Mouse (Mus musculus) erythroblast, embryonic 14.5 days (primary cell): ENCODE data around the gene Wfdc8. TPM values are rescaled to one million over a fixed set of nuclear protein-coding genes. Genes with fewer than 3 reads are reported as not detected.
"Not testable (repeated sequence)": the region's sequence is repeated elsewhere in the genome, so short reads cannot be mapped to it uniquely, and the experiment has no call there.

Experiments used
- H3K27me3 ChIP-seq: 2 replicates; pipeline ENCODE4 v1.6.1; 2012; ENCODE audit warnings: inconsistent platforms; ENCODE audit not compliant: control insufficient read depth
- H3K36me3 ChIP-seq: 2 replicates; pipeline ENCODE4 v1.6.1; 2012; ENCODE audit warnings: mild to moderate bottlenecking, inconsistent platforms; ENCODE audit not compliant: control insufficient read depth
- H3K4me1 ChIP-seq: 2 replicates; pipeline ENCODE4 v1.6.1; 2012; ENCODE audit warnings: inconsistent platforms; ENCODE audit not compliant: control insufficient read depth
- H3K4me3 ChIP-seq: replicated peaks from 2 replicates; pipeline ENCODE3; 2012; ENCODE audit warnings: moderate library complexity, mild to moderate bottlenecking, inconsistent platforms
- H3K9me3 ChIP-seq: 2 replicates; pipeline ENCODE4 v1.6.1; 2012; ENCODE audit warnings: low read length, inconsistent platforms, mixed read lengths; ENCODE audit not compliant: control insufficient read depth
- GATA1 ChIP-seq: IDR thresholded peaks from 2 replicates; pipeline ENCODE4 v1.6.1; 2012; ENCODE audit warnings: low read length, inconsistent platforms, mixed read lengths
- TAL1 ChIP-seq: IDR thresholded peaks from 3 replicates; pipeline ENCODE4 v1.6.1; 2012; ENCODE audit warnings: low read length, inconsistent platforms, mixed read lengths
- polyA plus RNA-seq: library from polyadenylated mRNA; stranded (reverse); fragments of >175 nt; gene quantifications from 2 replicates; pipeline ENCODE4 v1.2.3, GENCODE M21; 2012

Gene Wfdc8
- polyA plus RNA-seq = not detected in 2 replicates

DNA sequence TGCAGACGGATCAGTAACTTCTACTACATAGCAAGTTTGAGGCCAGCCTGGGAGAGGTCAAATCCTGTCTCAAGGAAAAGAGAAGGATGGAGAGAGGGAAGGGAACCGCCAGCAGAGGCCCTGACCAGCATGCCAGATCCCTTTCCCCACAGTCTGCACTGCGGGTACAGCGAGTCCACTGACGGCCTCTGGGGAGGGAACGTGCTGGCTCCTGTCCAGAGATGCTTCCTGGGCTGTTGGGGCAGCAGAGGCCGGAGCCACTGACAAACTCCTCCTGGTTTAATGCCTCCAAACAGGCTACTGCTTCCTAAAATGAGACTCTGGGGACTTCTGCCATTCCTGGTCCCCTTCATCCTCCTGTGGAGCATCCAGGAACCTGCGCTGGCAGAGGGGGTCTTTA lies at the start of gene Wfdc8, which contains the start of gene Wfdc6b:
Gene Wfdc8, minus strand, starts transcription at position 156 of the 400 bp plus-strand sequence.
Gene Wfdc6b, plus strand, starts transcription at position 52 of the 400 bp plus-strand sequence.
- not testable (repeated sequence) for H3K9me3 ChIP-seq, H3K4me3 ChIP-seq, H3K27me3 ChIP-seq, H3K36me3 ChIP-seq, H3K4me1 ChIP-seq

DNA sequence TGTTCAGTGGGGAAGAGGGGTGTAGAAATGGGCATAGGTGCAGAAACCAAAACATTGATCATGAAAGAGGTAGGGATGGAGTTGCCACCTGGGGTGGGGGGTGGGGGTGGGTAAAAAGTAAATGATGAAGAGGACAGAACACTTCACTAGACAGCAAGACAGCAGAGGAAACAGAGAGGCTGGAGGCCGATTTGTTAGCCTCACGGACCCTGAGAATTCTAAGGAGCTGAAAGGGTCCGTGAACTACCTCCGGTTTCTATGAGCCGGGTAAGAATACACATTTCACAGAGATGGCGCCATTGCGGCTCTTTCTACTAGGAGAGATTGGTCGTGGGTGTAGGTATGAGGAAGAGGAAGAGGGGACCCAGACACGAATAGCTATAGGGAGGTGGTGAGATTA lies 43.1 kb upstream of the Wfdc8 start, which contains the start of gene Wfdc9:
Gene Wfdc9, minus strand, starts transcription at position 101 of the 400 bp plus-strand sequence.
- TF ChIP-seq GATA1 = no peak
- TF ChIP-seq TAL1 = no peak
- no peak within 1 kb of the TSS for H3K4me3 ChIP-seq
- no peaks in the 10 kb centered on the region; the same call in 1 of the 2 replicates for H3K9me3 ChIP-seq
- no peaks in the 10 kb centered on the region for H3K27me3 ChIP-seq
- H3K36me3 ChIP-seq = no peaks in the 10 kb centered on the region
- no peaks in the 10 kb centered on the region for H3K4me1 ChIP-seq

DNA sequence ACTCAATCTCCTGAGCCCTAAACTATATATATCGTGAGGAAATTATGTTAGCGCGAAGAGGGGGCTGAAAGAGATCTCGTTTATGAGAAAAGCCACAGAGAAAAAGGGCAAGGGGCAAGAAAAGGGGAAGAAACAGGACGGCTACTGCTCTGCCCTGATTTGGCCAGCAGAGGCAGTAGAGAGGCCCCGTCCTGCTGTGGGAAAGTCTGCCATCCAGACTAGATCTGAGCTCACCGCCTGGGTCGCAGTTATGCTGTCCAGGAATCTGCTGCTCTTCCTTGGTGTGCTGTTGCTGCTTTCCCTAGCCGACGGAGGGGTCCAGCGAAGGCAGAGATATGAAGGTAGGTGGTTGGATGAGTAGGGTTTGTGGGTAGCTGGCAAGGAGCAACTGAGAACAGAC lies 42.4 kb upstream of the Wfdc8 start, which contains the start of gene Wfdc10:
Gene Wfdc10, plus strand, starts transcription at position 189 of the 400 bp plus-strand sequence.
- H3K9me3 ChIP-seq = no peaks in the 10 kb centered on the region; the same call in 1 of the 2 replicates
- no peak within 1 kb of the TSS for H3K4me3 ChIP-seq
- H3K36me3 ChIP-seq = no peaks in the 10 kb centered on the region
- H3K27me3 ChIP-seq = no peaks in the 10 kb centered on the region
- H3K4me1 ChIP-seq = no peaks in the 10 kb centered on the region
- TF ChIP-seq TAL1 (no peak), GATA1 (no peak)

DNA sequence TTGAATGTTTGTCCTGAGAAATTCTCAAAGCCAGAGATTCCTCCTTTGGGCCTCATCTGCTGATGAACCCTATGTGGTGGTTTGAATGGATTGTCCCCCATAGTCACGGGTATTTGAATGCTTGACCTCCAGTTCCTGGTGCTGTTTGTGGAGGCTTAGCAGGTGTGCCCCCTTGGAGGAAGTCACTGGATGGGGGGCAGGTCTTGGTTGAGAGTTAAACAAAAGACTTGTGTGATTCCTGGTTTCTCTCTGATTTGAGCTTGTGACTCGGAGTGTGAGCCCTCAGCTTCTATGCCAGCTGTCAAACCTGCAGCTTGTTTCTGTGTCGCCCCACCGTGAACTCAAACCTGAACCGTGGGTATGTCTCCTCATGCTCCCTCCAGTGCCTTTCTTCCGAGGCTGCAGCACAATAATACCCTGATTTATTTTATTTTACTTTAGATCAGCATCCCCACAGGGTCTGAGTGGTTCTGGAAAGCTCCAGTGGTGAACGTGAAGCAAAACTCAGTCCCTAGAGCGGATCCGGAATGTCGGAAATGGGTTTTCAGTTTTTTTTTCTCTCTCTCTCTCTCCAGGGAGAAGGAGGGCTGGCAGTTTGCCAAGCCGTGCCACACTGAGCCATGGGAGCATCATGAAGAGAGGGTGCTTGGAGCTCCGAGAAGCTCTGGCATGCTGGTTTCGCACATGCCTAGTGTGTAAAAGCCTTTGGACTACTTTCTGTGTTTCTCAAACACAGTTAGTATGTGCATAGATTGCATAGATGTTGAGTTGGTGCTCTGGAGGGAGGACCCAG lies 28.7 kb upstream of the Wfdc8 start:
- Histone ChIP-seq H3K36me3 (no peaks in the 10 kb centered on the region), H3K27me3 (no peaks in the 10 kb centered on the region), H3K9me3 (0 out of 2 replicates have a peak, but pooled peaks cover 2% of the 10 kb centered on the region), H3K4me1 (no peaks in the 10 kb centered on the region), H3K4me3 (no peak overlapping the region)
- TF ChIP-seq GATA1 = no peak
- TF ChIP-seq TAL1 = no peak

DNA sequence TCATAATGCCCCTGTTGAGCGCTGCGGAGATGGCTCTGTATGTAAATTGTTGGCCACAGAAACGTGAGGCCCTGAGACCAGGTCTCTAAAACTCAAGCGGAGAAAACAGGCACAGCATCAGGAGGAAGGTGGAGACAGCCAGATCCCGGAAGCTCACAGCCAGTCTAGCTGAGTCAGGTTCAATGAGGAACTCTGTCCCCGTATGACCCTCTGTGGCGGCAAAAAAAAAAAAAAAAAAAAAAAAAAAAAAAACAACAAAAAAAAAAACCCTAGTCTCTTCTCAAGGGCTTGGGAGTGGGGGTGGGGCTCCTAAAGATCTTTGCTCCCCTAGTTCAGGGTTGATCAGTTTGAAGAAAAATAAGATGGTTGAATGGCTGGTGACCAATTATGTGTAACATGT lies 27.7 kb upstream of the Wfdc8 start:
- Histone ChIP-seq H3K9me3 (0 out of 2 replicates have a peak, but pooled peaks cover 2% of the 10 kb centered on the region), H3K4me1 (no peaks in the 10 kb centered on the region), H3K4me3 (no peak overlapping the region), H3K27me3 (no peaks in the 10 kb centered on the region), H3K36me3 (no peaks in the 10 kb centered on the region)
- no peak for TF ChIP-seq TAL1

DNA sequence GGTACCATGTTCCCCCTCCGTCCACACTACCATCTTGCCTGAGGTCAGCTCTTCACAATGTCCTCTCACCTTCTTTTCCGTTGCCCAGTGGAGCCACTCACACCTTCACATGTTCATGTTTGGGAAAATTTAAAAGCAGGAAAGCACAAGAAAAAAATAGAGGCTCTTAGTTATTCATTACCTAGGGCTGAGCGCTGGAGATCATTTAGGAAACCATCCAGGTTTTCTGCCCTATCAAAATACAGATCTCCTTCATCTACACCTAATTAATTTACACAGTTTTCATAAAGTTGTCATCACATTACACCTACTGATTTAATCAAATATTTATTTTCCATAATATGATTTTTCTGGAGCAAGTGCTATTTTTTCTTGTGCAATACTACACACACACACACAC lies 25.3 kb upstream of the Wfdc8 start, which contains the start of gene Wfdc16:
Gene Wfdc16, minus strand, starts transcription at position 101 of the 400 bp plus-strand sequence.
- Histone ChIP-seq H3K4me1 (no peaks in the 10 kb centered on the region), H3K4me3 (no peak within 1 kb of the TSS), H3K36me3 (no peaks in the 10 kb centered on the region), H3K9me3 (0 out of 2 replicates have a peak, but pooled peaks cover 2% of the 10 kb centered on the region), H3K27me3 (no peaks in the 10 kb centered on the region)
- TF ChIP-seq TAL1 (no peak), GATA1 (no peak)

DNA sequence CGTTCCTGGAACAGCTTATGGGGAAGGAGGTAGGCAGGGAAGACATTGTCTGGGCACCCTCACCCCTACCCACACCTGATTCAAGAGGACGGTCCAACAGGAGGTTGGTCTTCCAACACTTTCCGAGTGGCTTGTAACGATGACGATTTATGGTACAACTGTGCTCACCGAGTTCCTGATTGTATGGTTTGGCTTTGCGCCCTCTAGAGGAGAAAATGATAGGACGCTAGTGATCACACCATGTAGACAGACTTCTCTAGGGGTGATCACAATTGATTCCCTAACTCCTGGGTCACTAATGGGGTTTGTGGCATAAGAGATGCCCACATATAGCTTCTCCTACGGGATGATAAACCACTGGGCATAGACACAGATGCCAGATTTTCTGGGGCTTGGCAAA lies 21.8 kb upstream of the Wfdc8 start:
- Histone ChIP-seq H3K4me3 (no peak overlapping the region), H3K4me1 (no peaks in the 10 kb centered on the region), H3K9me3 (0 out of 2 replicates have a peak, but pooled peaks cover 2% of the 10 kb centered on the region), H3K36me3 (no peaks in the 10 kb centered on the region), H3K27me3 (no peaks in the 10 kb centered on the region)
- TF ChIP-seq GATA1 (no peak), TAL1 (no peak)

DNA sequence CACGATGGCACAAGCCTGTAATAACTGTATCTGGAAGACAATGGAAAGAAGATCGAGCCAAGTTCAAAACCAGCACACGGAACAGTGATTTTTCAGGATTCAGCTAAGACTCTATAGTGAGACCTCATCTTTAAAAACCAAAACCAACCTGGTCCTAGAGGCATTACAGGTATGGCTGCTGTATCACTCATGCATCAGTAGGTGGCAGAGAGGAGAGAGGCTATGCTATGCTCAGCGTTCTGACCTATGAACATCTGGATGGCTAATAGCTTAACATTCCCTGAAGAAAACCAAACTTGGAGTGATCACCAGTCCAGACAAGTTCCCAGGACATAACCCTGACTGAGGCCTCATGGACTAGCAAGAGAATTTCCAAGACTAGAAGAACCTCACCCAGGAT lies 8.3 kb upstream of the Wfdc8 start:
- no peak for TF ChIP-seq TAL1
- TF ChIP-seq GATA1 = no peak
- Histone ChIP-seq H3K36me3 (no peaks in the 10 kb centered on the region), H3K27me3 (no peaks in the 10 kb centered on the region), H3K4me1 (no peaks in the 10 kb centered on the region), H3K4me3 (no peak overlapping the region), H3K9me3 (no peaks in the 10 kb centered on the region)

DNA sequence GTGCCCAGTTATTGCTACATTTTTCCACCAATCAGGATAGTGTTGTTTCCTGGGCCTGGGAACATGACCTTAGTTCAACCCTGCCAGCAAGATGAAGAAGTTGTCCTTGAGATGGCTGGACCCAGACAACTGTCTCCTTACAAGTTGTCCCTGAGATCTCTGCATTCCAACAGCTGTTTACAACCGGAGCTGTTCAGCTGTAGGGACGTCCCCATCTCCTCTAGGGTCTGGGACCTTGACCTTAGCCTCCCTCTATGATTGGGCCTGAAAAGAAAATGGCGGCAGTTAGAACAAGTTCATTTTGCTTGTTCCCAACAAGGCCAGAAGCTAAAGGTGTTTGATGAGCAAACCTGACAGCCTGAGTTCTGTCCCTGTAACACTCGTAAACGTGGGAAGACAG lies 5.6 kb upstream of the Wfdc8 start:
- H3K4me1 ChIP-seq = no peaks in the 10 kb centered on the region
- H3K9me3 ChIP-seq = no peaks in the 10 kb centered on the region; the same call in 1 of the 2 replicates
- no peaks in the 10 kb centered on the region for H3K36me3 ChIP-seq
- H3K4me3 ChIP-seq = no peak overlapping the region
- TF ChIP-seq GATA1 (no peak), TAL1 (no peak)
- H3K27me3 ChIP-seq = no peaks in the 10 kb centered on the region
